In the genomic region with DNA sequence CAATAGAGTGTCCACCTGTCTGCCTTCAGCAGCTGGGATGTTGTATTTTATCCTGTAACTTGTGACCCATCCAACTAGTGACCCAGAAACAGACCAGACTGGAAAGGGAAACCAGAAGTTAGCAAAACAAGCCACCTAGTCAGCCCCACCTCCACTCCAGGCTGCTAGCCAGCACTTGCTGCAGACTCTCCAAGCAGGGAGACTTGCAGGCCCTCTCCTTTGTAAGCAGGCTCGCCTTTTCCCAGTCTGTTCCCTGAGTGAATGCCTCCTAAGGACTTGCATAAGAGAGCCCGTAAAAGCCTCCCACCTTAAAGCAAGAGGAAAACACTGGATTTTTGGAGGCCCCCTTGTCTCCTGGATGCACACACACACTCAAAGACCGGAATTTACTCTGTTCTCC, we compare ENCODE assay signal across 10 mouse cellular contexts. TPM values are rescaled to one million over a fixed set of nuclear protein-coding genes. Genes with fewer than 3 reads are reported as not detected.
A peak's percentile ranks its signal among the peaks of the same experiment; 100 is the strongest.
DNase-seq lines count a peak whose midpoint lies in the region; ATAC-seq and TF ChIP-seq lines count a peak whose summit lies in the region.
"Had no signal": no experiment of that assay in that cellular context is flagged by ENCODE, and none has a peak within 500 bp of the region (broad histone marks: within the 10 kb centered on the region; RNA-seq: fewer than 3 reads in every experiment).

No protein-coding gene starts in this region.

- H3K4me3 ChIP-seq in hindbrain, embryonic 10.5 days = no peak overlapping the region
- no peak overlapping the region for H3K4me3 ChIP-seq in hindbrain, embryonic 11.5 days (ENCODE audit: low read depth, low read length)
- no peak overlapping the region for H3K4me3 ChIP-seq in heart, embryonic 13.5 days
- H3K4me3 ChIP-seq: erythroblast, embryonic 14.5 days; neural tube, embryonic 12.5 days had no signal

- no peak overlapping the region for H3K4me2 ChIP-seq in hindbrain, embryonic 11.5 days (replicated peaks; ENCODE audit: low read depth, low read length)
- H3K4me2 ChIP-seq in heart, embryonic 13.5 days = no peak overlapping the region
- H3K4me2 ChIP-seq: neural tube, embryonic 12.5 days had no signal

- 0 out of 2 replicates have a peak, but pooled peaks cover 3% of the 10 kb centered on the region for H3K9me3 ChIP-seq in hindbrain, embryonic 10.5 days
- H3K9me3 ChIP-seq in hindbrain, embryonic 11.5 days (ENCODE audit: control insufficient read depth, low read length) = no peaks in the 10 kb centered on the region
- no peaks in the 10 kb centered on the region for H3K9me3 ChIP-seq in heart, embryonic 13.5 days
- H3K9me3 ChIP-seq: neural tube, embryonic 12.5 days had no signal

- H3K27ac ChIP-seq in hindbrain, embryonic 10.5 days = peak overlapping the region; percentile 59; the same call in 1 of the 2 replicates
- no peak overlapping the region for H3K27ac ChIP-seq in hindbrain, embryonic 11.5 days (ENCODE audit: low read depth, low read length)
- peak overlapping the region; percentile 96 for H3K27ac ChIP-seq in heart, embryonic 13.5 days (replicated peaks)
- H3K27ac ChIP-seq: neural tube, embryonic 12.5 days had no signal

- no peak for DNase-seq in hindbrain, embryonic 10.5 days (ENCODE audit: low spot score)
- no peak for DNase-seq in hindbrain, embryonic 11.5 days (ENCODE audit: low spot score)
- peak; percentile 35 for DNase-seq in brain, embryonic 14.5 days (ENCODE audit: low read depth)
- DNase-seq in kidney, postnatal 14 days = peak; percentile 88
- peak; percentile 43 to 63 for DNase-seq in right cerebral cortex, adult 2 months (ENCODE audit: low spot score in 2 of 2)
- DNase-seq in cerebellum, adult 8-10 months = no peak
- no peak for DNase-seq in retina, postnatal 1 day

- no peak for ATAC-seq in hindbrain, embryonic 11.5 days (ENCODE audit: low FRiP score)
- no peak for ATAC-seq in heart, embryonic 13.5 days (ENCODE audit: extremely low read depth, insufficient number of reproducible peaks, low FRiP score, low TSS enrichment)

- H3K4me1 ChIP-seq in hindbrain, embryonic 10.5 days (replicated peaks) = peaks cover 41% of the 10 kb centered on the region
- no peaks in the 10 kb centered on the region for H3K4me1 ChIP-seq in hindbrain, embryonic 11.5 days (replicated peaks; ENCODE audit: control insufficient read depth, insufficient read depth, low read length)
- peaks cover 83% of the 10 kb centered on the region for H3K4me1 ChIP-seq in heart, embryonic 13.5 days

- WGBS in hindbrain, embryonic 10.5 days = 79% methylated on average over 3 of the region's 3 CpGs
- WGBS in hindbrain, embryonic 11.5 days = 66% methylated on average over 3 of the region's 3 CpGs
- 29% methylated on average over 3 of the region's 3 CpGs for WGBS in heart, embryonic 13.5 days

- no peak for TF ChIP-seq CTCF in brain, embryonic 14.5 days (IDR thresholded peaks at IDR 0.05; ENCODE audit: borderline replicate concordance, extremely low read depth, insufficient read depth, insufficient read length)

- no peak overlapping the region for H3K9ac ChIP-seq in hindbrain, embryonic 11.5 days (ENCODE audit: low read depth, low read length)
- H3K9ac ChIP-seq in heart, embryonic 13.5 days = peak overlapping the region; percentile 77
- H3K9ac ChIP-seq: neural tube, embryonic 12.5 days had no signal

- no peaks in the 10 kb centered on the region for H3K27me3 ChIP-seq in hindbrain, embryonic 10.5 days (ENCODE audit: insufficient read depth, poor library complexity, severe bottlenecking)
- H3K27me3 ChIP-seq in hindbrain, embryonic 11.5 days (ENCODE audit: control insufficient read depth, insufficient read depth, low read length) = no peaks in the 10 kb centered on the region
- H3K27me3 ChIP-seq in heart, embryonic 13.5 days (replicated peaks) = no peaks in the 10 kb centered on the region
- H3K27me3 ChIP-seq: neural tube, embryonic 12.5 days had no signal

- H3K36me3 ChIP-seq in hindbrain, embryonic 10.5 days = peaks cover 22% of the 10 kb centered on the region; the same call in 1 of the 2 replicates
- no peaks in the 10 kb centered on the region for H3K36me3 ChIP-seq in hindbrain, embryonic 11.5 days (ENCODE audit: control insufficient read depth, insufficient read depth, low read length)
- H3K36me3 ChIP-seq in heart, embryonic 13.5 days = peaks cover 8% of the 10 kb centered on the region; the same call in 1 of the 2 replicates

- TF ChIP-seq POLR2A in brain, embryonic 14.5 days (IDR thresholded peaks at IDR 0.05; ENCODE audit: borderline replicate concordance, extremely low read depth, insufficient read depth, insufficient read length, poor library complexity, severe bottlenecking) = no peak

RNA-seq across cellular contexts. Expression of gene Atp2a2, which starts 27.3 kb away (rescaled TPM):
- 38.8 and 41.9 TPM in 2 replicates for polyA plus RNA-seq in hindbrain, embryonic 10.5 days (2016; fragmentation: Nextera tagmentation; extraction: Ambion mirVana)
- 46.5 and 50.2 TPM in 2 replicates for polyA plus RNA-seq in hindbrain, embryonic 11.5 days (2014; fragmentation: Nextera tagmentation; extraction: Ambion mirVana)
- polyA plus RNA-seq in brain, embryonic 14.5 days (2012; rRNA removed) = 102 and 136 TPM in 2 replicates
- 221 and 227 TPM in 2 replicates for polyA plus RNA-seq in heart, embryonic 13.5 days (2015; fragmentation: Nextera tagmentation; extraction: Ambion mirVana)

Comparison
In these comparisons a context has a peak if more than half of its experiments do, and no peak if none do; other contexts are left out.
1. DNase-seq: peak in brain, embryonic 14.5 days (single experiment), kidney, postnatal 14 days (single experiment) and right cerebral cortex, adult 2 months (2 of 2); none in hindbrain, embryonic 10.5 days (single experiment), hindbrain, embryonic 11.5 days (single experiment), cerebellum, adult 8-10 months (single experiment) and retina, postnatal 1 day (single experiment).